Mouse (Mus musculus): ENCODE measurements around the gene Muc4. TPM values are rescaled to one million over a fixed set of nuclear protein-coding genes. Genes with fewer than 3 reads are reported as not detected.

The Muc4 gene
- 0.12 TPM in 2 replicates for polyA plus RNA-seq (2015; fragmentation: Nextera tagmentation; extraction: Ambion mirVana)

GRCm38 (mm10) chr16:32735586-32735985 is at the start of gene Muc4:
TSS of gene Muc4 (plus strand) at chr16:32735886.

GRCm38 (mm10) chr16:32797426-32797689 is 61.7 kb downstream of the Muc4 start, which contains the start of gene Muc20:
TSS of gene Muc20 (minus strand) at chr16:32797435.

GRCm38 (mm10) chr16:32810321-32810720 is 74.6 kb downstream of the Muc4 start, which contains the start of gene Smbd1:
TSS of gene Smbd1 (minus strand) at chr16:32810477.

Other genes starting within 250 kb of the Muc4 start
- 0.09 and 0.23 TPM in 2 replicates for gene Slc51a, start 248.0 kb upstream of the Muc4 start, polyA plus RNA-seq (2015; fragmentation: Nextera tagmentation; extraction: Ambion mirVana)
- gene Zdhhc19, start 239.6 kb upstream of the Muc4 start, polyA plus RNA-seq (2015; fragmentation: Nextera tagmentation; extraction: Ambion mirVana): not detected in 2 replicates
- gene Tfrc, start 127.0 kb upstream of the Muc4 start, polyA plus RNA-seq (2015; fragmentation: Nextera tagmentation; extraction: Ambion mirVana): 37.9 and 40.3 TPM in 2 replicates
- 14.7 and 16.7 TPM in 2 replicates for gene Tnk2, start 92.0 kb upstream of the Muc4 start, polyA plus RNA-seq (2015; fragmentation: Nextera tagmentation; extraction: Ambion mirVana)
- 0.26 and 0.28 TPM in 2 replicates for gene Muc20, start 61.5 kb downstream of the Muc4 start, polyA plus RNA-seq (2015; fragmentation: Nextera tagmentation; extraction: Ambion mirVana)
- gene Smbd1, start 74.6 kb downstream of the Muc4 start, polyA plus RNA-seq (2015; fragmentation: Nextera tagmentation; extraction: Ambion mirVana): not detected in 2 replicates
- 136 and 145 TPM in 2 replicates for gene Fyttd1, start 141.6 kb downstream of the Muc4 start, polyA plus RNA-seq (2015; fragmentation: Nextera tagmentation; extraction: Ambion mirVana)
- 17.1 and 20.5 TPM in 2 replicates for gene Rubcn, start 141.9 kb downstream of the Muc4 start, polyA plus RNA-seq (2015; fragmentation: Nextera tagmentation; extraction: Ambion mirVana)
- 10.5 and 12.2 TPM in 2 replicates for gene Lrch3, start 178.2 kb downstream of the Muc4 start, polyA plus RNA-seq (2015; fragmentation: Nextera tagmentation; extraction: Ambion mirVana)